Mouse (Mus musculus): Measurements from ENCODE around the gene Rtel1.

The Rtel1 gene

GRCm38 (mm10) chr2:181390136-181390870 is 70.8 kb downstream of the Rtel1 start:
- in situ Hi-C loops (cut with MseI, MboI) = loop anchor here in 1 of 2 experiments (5.0 kb wide), 1 partner anchor 107 kb away; the partner anchor contains the start of gene Tpd52l2

GRCm38 (mm10) chr2:181391022-181391421 is 71.5 kb downstream of the Rtel1 start:
- in situ Hi-C loops (cut with MseI, MboI) = loop anchor here in 1 of 2 experiments (5.0 kb wide), 1 partner anchor 106 kb away; the partner anchor contains the start of gene Tpd52l2

- in situ Hi-C loops (cut with MseI, MboI) = loop anchor here in 1 of 2 experiments (5.0 kb wide), 1 partner anchor 106 kb away; the partner anchor contains the start of gene Tpd52l2
These were observed 72.0 kb downstream of the Rtel1 start for GRCm38 (mm10) chr2:181391541-181391940.

DNA sequence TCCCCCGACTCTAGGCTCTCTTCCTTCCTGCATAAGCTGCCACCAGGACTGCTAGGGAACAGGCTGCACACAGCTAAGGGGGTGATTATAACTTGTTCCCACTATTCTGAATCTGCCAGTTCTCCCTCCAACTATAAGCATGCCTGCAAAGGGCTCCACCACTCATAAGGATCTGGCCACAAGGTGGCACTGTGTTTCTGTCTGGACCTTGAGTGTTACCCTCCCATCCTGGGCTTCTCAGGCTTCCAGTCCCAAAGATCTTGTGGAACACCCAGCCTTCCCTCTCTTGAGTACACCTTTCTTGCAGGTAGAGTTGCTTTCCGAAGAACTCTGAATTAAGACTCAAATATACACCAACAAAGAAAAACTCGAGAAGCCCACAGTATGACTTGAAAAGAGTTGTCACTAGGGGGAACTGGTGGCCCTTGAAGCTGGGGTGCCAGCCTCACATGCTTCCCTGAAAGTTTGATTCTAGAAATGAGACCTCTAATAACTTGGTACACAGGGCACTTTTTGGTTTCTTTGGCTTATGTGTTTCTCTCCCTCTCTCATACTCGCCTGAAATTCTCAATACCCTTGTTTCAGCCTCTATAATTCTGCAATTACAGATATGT is 73.2 kb downstream of the Rtel1 start:
- in situ Hi-C loops (cut with MseI, MboI) = loop anchor here in 1 of 2 experiments (5.0 kb wide), 1 partner anchor 105 kb away; the partner anchor contains the start of gene Tpd52l2

DNA sequence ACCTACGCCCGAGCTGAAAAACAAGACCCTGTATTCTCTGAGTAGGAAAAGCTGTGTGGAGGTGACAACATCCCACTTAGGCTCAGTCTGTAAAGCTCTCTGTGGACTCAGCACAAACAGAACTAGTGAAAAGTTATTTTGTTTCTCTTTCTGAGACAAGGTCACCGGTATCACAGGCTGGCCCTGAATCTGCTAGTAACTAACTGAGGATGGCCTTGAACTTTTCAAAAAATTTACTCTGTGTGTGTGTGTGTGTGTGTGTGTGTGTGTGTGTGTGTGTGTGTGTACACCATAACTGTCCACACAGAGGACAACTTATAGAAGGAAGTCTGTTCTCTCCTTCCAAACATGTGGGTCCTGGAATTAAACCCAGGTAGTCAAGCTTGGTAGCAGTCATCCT is 74.5 kb downstream of the Rtel1 start:
- in situ Hi-C loops (cut with MseI, MboI) = loop anchor here in 1 of 2 experiments (5.0 kb wide), 1 partner anchor 103 kb away; the partner anchor contains the start of gene Tpd52l2

- in situ Hi-C loops (cut with MseI, MboI) = no loop called here
These were observed 77.7 kb downstream of the Rtel1 start for GRCm38 (mm10) chr2:181397207-181397761.

DNA sequence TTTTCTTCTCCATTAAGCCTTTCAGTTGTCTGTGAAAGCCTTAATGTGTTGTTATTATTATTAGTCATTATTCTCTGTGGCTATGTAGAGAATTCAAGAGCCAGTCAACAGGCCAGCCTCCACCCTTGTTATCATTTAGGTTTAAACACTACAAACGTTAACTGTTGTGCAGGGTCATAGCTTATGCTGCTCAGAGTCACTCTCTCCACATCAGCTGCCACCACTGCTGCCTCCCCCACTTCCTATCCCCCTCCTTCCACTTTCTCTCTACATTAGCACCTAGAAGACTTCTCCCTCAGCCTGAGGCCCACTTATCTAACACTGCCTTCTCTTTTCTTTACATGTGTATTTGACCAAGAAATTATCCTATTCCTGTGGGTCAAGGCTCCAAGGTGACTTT is 82.0 kb downstream of the Rtel1 start:
- in situ Hi-C loops (cut with MseI, MboI) = no loop called here

DNA sequence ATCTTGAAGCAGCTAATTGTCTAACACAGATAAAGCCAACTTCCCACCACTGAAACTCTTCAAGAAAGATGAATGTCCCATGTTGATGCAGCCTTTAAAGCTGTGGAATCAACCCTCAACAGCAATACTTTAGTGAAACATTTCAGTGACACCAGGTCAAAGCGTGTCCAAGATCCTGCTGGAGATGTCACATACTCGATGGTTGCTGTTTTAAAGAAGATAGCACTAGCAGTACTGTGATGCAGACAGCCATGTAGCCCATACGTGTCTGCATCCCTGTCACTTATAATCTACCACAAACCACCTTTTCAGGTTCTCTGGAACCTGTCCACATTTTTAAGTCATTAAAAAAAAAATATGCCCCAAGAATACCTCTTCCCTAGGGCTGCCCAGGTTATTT is 84.2 kb downstream of the Rtel1 start:
- in situ Hi-C loops (cut with MseI, MboI) = no loop called here

All from mouse trophoblast stem cell (cell line).